Comparison of ENCODE assay signal across 10 mouse cellular contexts in the genomic region with DNA sequence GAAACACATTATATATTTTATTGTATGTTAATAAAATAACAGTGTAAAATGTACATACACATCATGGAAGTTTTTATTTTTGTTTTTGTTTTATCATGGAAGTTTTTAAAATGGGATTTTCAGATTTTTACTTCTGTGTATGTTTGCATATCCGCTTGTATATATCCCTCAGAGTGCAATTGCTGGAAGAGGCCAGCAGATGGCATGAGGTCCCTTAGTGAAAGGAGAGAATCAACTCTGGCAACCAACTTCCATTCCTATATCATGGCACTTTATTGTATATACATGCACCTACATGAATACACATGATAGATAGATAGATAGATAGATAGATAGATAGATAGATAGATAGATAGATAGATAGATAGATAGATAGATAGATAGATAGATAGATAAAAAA. TPM values are rescaled to one million over a fixed set of nuclear protein-coding genes. Genes with fewer than 3 reads are reported as not detected.
DNase-seq lines count a peak whose midpoint lies in the region; ATAC-seq and TF ChIP-seq lines count a peak whose summit lies in the region.
"Had no signal": no experiment of that assay in that cellular context is flagged by ENCODE, and none has a peak within 500 bp of the region (broad histone marks: within the 10 kb centered on the region; RNA-seq: fewer than 3 reads in every experiment).

No protein-coding gene starts in this region.

- in situ Hi-C loops in CH12.LX (cut with MboI; ENCODE audit: low pct_ligation_motif_present, low pct_unique_long_range_greater_than_20kb, low sequenced_read_pairs), result no loop called here

- DNase-seq in cerebellum, postnatal 10 days, result peak; percentile 47 to 59
- no peak for DNase-seq in cerebellum, adult 18-20 months
- DNase-seq in kidney, postnatal 4 days, result peak; percentile 43 to 52
- DNase-seq in CH12.LX (ENCODE audit: extremely low read depth), result no peak
- DNase-seq in embryo, embryonic 11 days, result peak; percentile 34
- DNase-seq in right cerebral cortex, postnatal 10 days (ENCODE audit: low spot score in 2 of 2), result no peak
- no peak for DNase-seq in right cerebral cortex, postnatal 25 days
- DNase-seq: gastrocnemius, postnatal 25 days had no signal

- dilution Hi-C loops in CH12.LX (cut with MboI; ENCODE audit: extremely low pct_ligation_motif_present, extremely low pct_unique_long_range_greater_than_20kb, low sequenced_read_pairs), result no loop called here

- H3K79me2 ChIP-seq in CH12.LX (replicated peaks; ENCODE audit: control insufficient read depth, extremely low read depth, insufficient read depth, poor library complexity, severe bottlenecking), result peaks cover 4% of the 10 kb centered on the region; the same call in 1 of the 2 replicates

- TF ChIP-seq RAD21 in CH12.LX (IDR thresholded peaks at IDR 0.05; ENCODE audit: low read depth, low read length), result peak; percentile 54

- no peaks in the 10 kb centered on the region for H3K9me3 ChIP-seq in kidney, embryonic 14.5 days (ENCODE audit: control insufficient read depth, low read length)
- peaks cover 4% of the 10 kb centered on the region for H3K9me3 ChIP-seq in CH12.LX (replicated peaks; ENCODE audit: low read length)
- H3K9me3 ChIP-seq: G1E had no signal

- peak in 1 of 2 experiments; percentile 64; a peak in 2 of 4 replicates for TF ChIP-seq CTCF in CH12.LX (conservative IDR thresholded peaks at IDR 0.05 in 1 of 2, IDR thresholded peaks at IDR 0.05 in 1 of 2; ENCODE audit: low read depth in 2 of 2, low read length in 2 of 2)

- no peak for ATAC-seq in kidney, embryonic 14.5 days (ENCODE audit: low FRiP score, low TSS enrichment)

- H3K27me3 ChIP-seq in kidney, embryonic 14.5 days (ENCODE audit: control insufficient read depth, insufficient read depth, low read length), result no peaks in the 10 kb centered on the region
- H3K27me3 ChIP-seq in CH12.LX (replicated peaks), result no peaks in the 10 kb centered on the region

- 96% methylated on average over 1 of the region's 1 CpGs for WGBS in kidney, embryonic 14.5 days

- H3K4me2 ChIP-seq in kidney, embryonic 14.5 days (replicated peaks; ENCODE audit: low read depth, low read length), result no peak overlapping the region
- no peak overlapping the region for H3K4me2 ChIP-seq in CH12.LX (ENCODE audit: insufficient read depth, low read depth, poor library complexity, severe bottlenecking)

- H3K4me3 ChIP-seq in kidney, embryonic 14.5 days (ENCODE audit: low read length), result no peak overlapping the region
- no peak overlapping the region for H3K4me3 ChIP-seq in CH12.LX (replicated peaks in 1 of 3; ENCODE audit: low read depth in 2 of 3, low read length in 2 of 3, poor library complexity in 1 of 3)

- H3K9ac ChIP-seq in kidney, embryonic 14.5 days (ENCODE audit: low read depth, low read length), result no peak overlapping the region
- no peak overlapping the region for H3K9ac ChIP-seq in CH12.LX (ENCODE audit: insufficient read depth, low read depth)

- no peak overlapping the region for H3K27ac ChIP-seq in kidney, embryonic 14.5 days (ENCODE audit: low read depth, low read length)
- no peak overlapping the region for H3K27ac ChIP-seq in CH12.LX (ENCODE audit: insufficient read depth, low read depth)

- TF ChIP-seq EP300 in CH12.LX (IDR thresholded peaks at IDR 0.05; ENCODE audit: low read length), result no peak

- TF ChIP-seq POLR2A in CH12.LX (IDR thresholded peaks at IDR 0.05; ENCODE audit: low read depth, low read length), result no peak

- no peaks in the 10 kb centered on the region for H3K4me1 ChIP-seq in kidney, embryonic 14.5 days (ENCODE audit: control insufficient read depth, insufficient read depth, low read length)
- H3K4me1 ChIP-seq in CH12.LX (ENCODE audit: control insufficient read depth in 1 of 2, insufficient read depth in 2 of 2), result no peaks in the 10 kb centered on the region

- H3K36me3 ChIP-seq in kidney, embryonic 14.5 days (ENCODE audit: control insufficient read depth, insufficient read depth, low read length), result peaks cover 48% of the 10 kb centered on the region
- H3K36me3 ChIP-seq in CH12.LX (replicated peaks in 1 of 2; ENCODE audit: control insufficient read depth in 1 of 2, insufficient read depth in 1 of 2, low read length in 1 of 2), result peaks cover 33 to 50% of the 10 kb centered on the region in 2 experiments

TF ChIP-seq in CH12.LX, 34 proteins besides CTCF, POLR2A, EP300 and RAD21:
- no peak for TF ChIP-seq CHD2 (IDR thresholded peaks at IDR 0.05; ENCODE audit: low read length)
- peak; percentile 53; the same call in 1 of the 2 replicates for TF ChIP-seq SMC3 (IDR thresholded peaks at IDR 0.05; ENCODE audit: low read depth, low read length)
TF ChIP-seq in CH12.LX: peak in this region for 1.

RNA-seq across cellular contexts. Expression of a gene that starts 34.4 kb away (rescaled TPM):
- 25.6 and 35.7 TPM in 2 replicates for polyA plus RNA-seq in kidney, embryonic 14.5 days (2014; fragmentation: Nextera tagmentation; extraction: Ambion mirVana)
- total RNA-seq in CH12.LX (2012; rRNA removed) (25.0 and 27.6 TPM in 2 replicates), CH12.LX (2014; rRNA removed) (10.0 and 11.2 TPM in 2 replicates)
- polyA plus RNA-seq in CH12.LX (2012; ENCODE audit: insufficient read length, low read depth), result 15.0 and 17.0 TPM in 2 replicates

Comparison
In these comparisons a context has a peak if more than half of its experiments do, and no peak if none do; other contexts are left out.
1. DNase-seq: peak in cerebellum, postnatal 10 days (2 of 2), kidney, postnatal 4 days (2 of 2) and embryo, embryonic 11 days (single experiment); none in cerebellum, adult 18-20 months (0 of 2), CH12.LX (single experiment), right cerebral cortex, postnatal 10 days (0 of 2) and right cerebral cortex, postnatal 25 days (single experiment).